Mouse (Mus musculus) hindbrain, embryonic 12.5 days (tissue): ENCODE measurements at regions not wholly inside any gene's neighbourhood (a gene's known extent, or its start where the extent isn't known, plus 50 kb on each side); places are given as distances from the start of the nearest gene placed in this dataset. TPM values are rescaled to one million over a fixed set of nuclear protein-coding genes. Genes with fewer than 3 reads are reported as not detected.

ENCODE experiments used
- ATAC-seq: fragments of 200-750 bp; cut with Nextera tagmentation; 2 replicates; pipeline ENCODE4 v1.8.0; 2017; ENCODE audit warnings: moderate TSS enrichment; ENCODE audit not compliant: low FRiP score
- H3K27ac ChIP-seq: fragments of 300-500 bp; sonication (generic); 2 replicates; pipeline ENCODE4 v1.5.1; 2016; ENCODE audit warnings: mild to moderate bottlenecking
- H3K27me3 ChIP-seq: fragments of 300-500 bp; sonication (generic); 2 replicates; pipeline ENCODE4 v1.6.1; 2016; ENCODE audit warnings: mild to moderate bottlenecking
- H3K36me3 ChIP-seq: fragments of 300-500 bp; sonication (generic); 2 replicates; pipeline ENCODE4 v1.6.1; 2016; ENCODE audit warnings: mild to moderate bottlenecking
- H3K4me1 ChIP-seq: fragments of 300-500 bp; sonication (generic); 2 replicates; pipeline ENCODE4 v1.6.1; 2016
- H3K4me2 ChIP-seq: fragments of 300-500 bp; sonication (generic); replicated peaks from 2 replicates; pipeline ENCODE4 v1.6.1; 2016; ENCODE audit warnings: mild to moderate bottlenecking
- H3K4me3 ChIP-seq: fragments of 300-500 bp; sonication (generic); 2 replicates; pipeline ENCODE4 v1.5.1; 2016; ENCODE audit warnings: mild to moderate bottlenecking
- H3K9ac ChIP-seq: fragments of 300-500 bp; sonication (generic); 2 replicates; pipeline ENCODE4 v1.6.1; 2016; ENCODE audit warnings: mild to moderate bottlenecking, moderate library complexity
- H3K9me3 ChIP-seq: fragments of 300-500 bp; sonication (generic); replicated peaks from 2 replicates; pipeline ENCODE4 v1.6.1; 2016; ENCODE audit warnings: mild to moderate bottlenecking
- WGBS: fragments of 180-500 bp; shearing (Covaris S2); methylation state at CpG from one replicate; pipeline ENCODE4 v1.1.7; 2016; 5-methylcytosine and 5-hydroxymethylcytosine counted together
- microRNA-seq: library from miRNA; unstranded; fragments of <30 nt; microRNA quantifications from one replicate; pipeline ENCODE4, GENCODE M21; 2017

GRCm38 (mm10) chr14:48357441-48357840 lies 88.5 kb upstream of the Tmem260 start:
- Histone ChIP-seq H3K4me1 (no peaks in the 10 kb centered on the region), H3K9ac (no peak overlapping the region), H3K4me3 (no peak overlapping the region), H3K27me3 (no peaks in the 10 kb centered on the region), H3K9me3 (no peaks in the 10 kb centered on the region), H3K36me3 (no peaks in the 10 kb centered on the region), H3K27ac (no peak overlapping the region), H3K4me2 (no peak overlapping the region)
- no peak for ATAC-seq
- WGBS = 75% methylated on average over 8 of the region's 8 CpGs

GRCm38 (mm10) chr14:48358487-48359159 lies 87.3 kb upstream of the Tmem260 start:
- WGBS = 52% methylated on average over 12 of the region's 12 CpGs
- Histone ChIP-seq H3K36me3 (no peaks in the 10 kb centered on the region), H3K27me3 (no peaks in the 10 kb centered on the region)

GRCm38 (mm10) chr14:48361820-48362219 lies 84.1 kb upstream of the Tmem260 start:
- no peak for ATAC-seq
- WGBS = 93% methylated on average over 6 of the region's 7 CpGs

More at GRCm38 (mm10) chr14:48358487-48359159, 87.3 kb upstream of the Tmem260 start:
- no peaks in the 10 kb centered on the region for H3K4me1 ChIP-seq
- H3K4me3 ChIP-seq = no peak overlapping the region
- no peak overlapping the region for H3K4me2 ChIP-seq
- ATAC-seq = peak; percentile 54; the same call in 1 of the 2 replicates
- H3K27ac ChIP-seq = no peak overlapping the region
- H3K9me3 ChIP-seq = no peaks in the 10 kb centered on the region
- H3K9ac ChIP-seq = no peak overlapping the region

GRCm38 (mm10) chr14:48367006-48367405 lies 78.9 kb upstream of the Tmem260 start:
- H3K4me1 ChIP-seq = no peaks in the 10 kb centered on the region
- no peak for ATAC-seq

More at GRCm38 (mm10) chr14:48361820-48362219, 84.1 kb upstream of the Tmem260 start:
- Histone ChIP-seq H3K9me3 (no peaks in the 10 kb centered on the region), H3K4me3 (no peak overlapping the region), H3K27ac (no peak overlapping the region), H3K36me3 (no peaks in the 10 kb centered on the region), H3K4me2 (no peak overlapping the region), H3K9ac (no peak overlapping the region), H3K4me1 (no peaks in the 10 kb centered on the region), H3K27me3 (no peaks in the 10 kb centered on the region)

GRCm38 (mm10) chr14:48370322-48370721 lies 75.6 kb upstream of the Tmem260 start:
- H3K9ac ChIP-seq = no peak overlapping the region
- no peaks in the 10 kb centered on the region for H3K4me1 ChIP-seq
- WGBS = 2% methylated on average over 1 of the region's 1 CpGs
- H3K27ac ChIP-seq = no peak overlapping the region
- H3K27me3 ChIP-seq = no peaks in the 10 kb centered on the region
- H3K4me3 ChIP-seq = no peak overlapping the region
- ATAC-seq = no peak
- no peak overlapping the region for H3K4me2 ChIP-seq
- no peaks in the 10 kb centered on the region for H3K36me3 ChIP-seq
- H3K9me3 ChIP-seq = no peaks in the 10 kb centered on the region

More at GRCm38 (mm10) chr14:48367006-48367405, 78.9 kb upstream of the Tmem260 start:
- H3K9ac ChIP-seq = no peak overlapping the region
- H3K4me3 ChIP-seq = no peak overlapping the region
- WGBS = 19% methylated on average over 7 of the region's 7 CpGs
- H3K4me2 ChIP-seq = no peak overlapping the region
- no peaks in the 10 kb centered on the region for H3K36me3 ChIP-seq
- H3K27ac ChIP-seq = no peak overlapping the region
- H3K27me3 ChIP-seq = no peaks in the 10 kb centered on the region
- H3K9me3 ChIP-seq = no peaks in the 10 kb centered on the region

GRCm38 (mm10) chr14:48371766-48372165 lies 74.2 kb upstream of the Tmem260 start:
- Histone ChIP-seq H3K27ac (no peak overlapping the region), H3K27me3 (no peaks in the 10 kb centered on the region), H3K9me3 (no peaks in the 10 kb centered on the region), H3K4me2 (no peak overlapping the region), H3K4me3 (no peak overlapping the region), H3K36me3 (no peaks in the 10 kb centered on the region), H3K4me1 (no peaks in the 10 kb centered on the region), H3K9ac (no peak overlapping the region)
- peak; percentile 82 for ATAC-seq
- 68% methylated on average over 5 of the region's 5 CpGs for WGBS

- no peaks in the 10 kb centered on the region for H3K36me3 ChIP-seq
- ATAC-seq = no peak
- WGBS = 52% methylated on average over 5 of the region's 5 CpGs
- H3K27ac ChIP-seq = no peak overlapping the region
- no peaks in the 10 kb centered on the region for H3K9me3 ChIP-seq
- H3K4me3 ChIP-seq = no peak overlapping the region
- H3K27me3 ChIP-seq = no peaks in the 10 kb centered on the region
- no peaks in the 10 kb centered on the region for H3K4me1 ChIP-seq
- H3K4me2 ChIP-seq = no peak overlapping the region
- H3K9ac ChIP-seq = no peak overlapping the region
Measured at GRCm38 (mm10) chr14:48376112-48376511, 69.8 kb upstream of the Tmem260 start.

Small RNA genes in the stretch of these regions (microRNA-seq; reads per million reads assigned to microRNA genes)
- not detected for gene Gm23881
